Mouse (Mus musculus): Measurements from ENCODE around the gene Aff3. TPM values are rescaled to one million over a fixed set of nuclear protein-coding genes. Genes with fewer than 3 reads are reported as not detected.

The Aff3 gene
- polyA plus RNA-seq, 1 experiment from 2014 or later, result 9.6 TPM

- Histone ChIP-seq H3K36me3 (ENCODE audit: control insufficient read depth, insufficient read depth, low read length) (no peaks in the 10 kb centered on the region), H3K27me3 (ENCODE audit: control insufficient read depth, insufficient read depth, low read depth, low read length) (no peaks in the 10 kb centered on the region), H3K4me2 (ENCODE audit: low read length) (no peak overlapping the region), H3K27ac (ENCODE audit: low read length) (no peak overlapping the region), H3K9ac (ENCODE audit: low read depth, low read length) (no peak overlapping the region), H3K9me3 (replicated peaks; ENCODE audit: control insufficient read depth, low read length, poor library complexity, severe bottlenecking) (no peaks in the 10 kb centered on the region), H3K4me3 (ENCODE audit: low read depth, low read length) (no peak overlapping the region), H3K4me1 (ENCODE audit: control insufficient read depth, insufficient read depth, low read length) (no peaks in the 10 kb centered on the region)
- ATAC-seq, result no peak
- WGBS, result 88% methylated on average over 10 of the region's 10 CpGs
Measured at GRCm38 (mm10) chr1:38683158-38683721, 18.5 kb upstream of the Aff3 start.

DNA sequence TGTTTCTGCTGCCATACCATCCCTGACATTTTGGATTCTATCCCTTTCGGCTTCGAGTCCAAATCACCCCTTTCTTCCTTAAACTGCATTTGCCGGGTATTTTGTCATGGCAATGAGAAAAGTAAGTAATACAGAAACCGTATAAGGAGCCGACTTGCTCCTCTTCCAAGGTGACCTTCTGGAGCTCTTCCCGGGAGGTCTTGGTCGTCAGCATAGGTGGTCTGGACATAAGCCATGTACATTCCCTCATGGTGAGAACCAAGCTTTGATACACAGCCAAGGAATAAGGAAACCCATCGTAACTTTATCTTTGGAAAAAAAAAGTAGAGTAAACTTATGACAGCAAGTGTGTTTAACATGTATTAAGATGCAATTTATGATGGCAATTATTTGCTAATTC is 15.1 kb upstream of the Aff3 start:
- no peaks in the 10 kb centered on the region for H3K27me3 ChIP-seq (ENCODE audit: control insufficient read depth, insufficient read depth, low read depth, low read length)
- 88% methylated on average over 8 of the region's 8 CpGs for WGBS
- H3K4me2 ChIP-seq (ENCODE audit: low read length), result no peak overlapping the region
- no peak overlapping the region for H3K27ac ChIP-seq (ENCODE audit: low read length)
- no peak overlapping the region for H3K4me3 ChIP-seq (ENCODE audit: low read depth, low read length)
- no peak for ATAC-seq
- no peak overlapping the region for H3K9ac ChIP-seq (ENCODE audit: low read depth, low read length)
- no peaks in the 10 kb centered on the region for H3K4me1 ChIP-seq (ENCODE audit: control insufficient read depth, insufficient read depth, low read length)
- no peaks in the 10 kb centered on the region for H3K36me3 ChIP-seq (ENCODE audit: control insufficient read depth, insufficient read depth, low read length)
- no peaks in the 10 kb centered on the region; the same call in 1 of the 2 replicates for H3K9me3 ChIP-seq (replicated peaks; ENCODE audit: control insufficient read depth, low read length, poor library complexity, severe bottlenecking)

DNA sequence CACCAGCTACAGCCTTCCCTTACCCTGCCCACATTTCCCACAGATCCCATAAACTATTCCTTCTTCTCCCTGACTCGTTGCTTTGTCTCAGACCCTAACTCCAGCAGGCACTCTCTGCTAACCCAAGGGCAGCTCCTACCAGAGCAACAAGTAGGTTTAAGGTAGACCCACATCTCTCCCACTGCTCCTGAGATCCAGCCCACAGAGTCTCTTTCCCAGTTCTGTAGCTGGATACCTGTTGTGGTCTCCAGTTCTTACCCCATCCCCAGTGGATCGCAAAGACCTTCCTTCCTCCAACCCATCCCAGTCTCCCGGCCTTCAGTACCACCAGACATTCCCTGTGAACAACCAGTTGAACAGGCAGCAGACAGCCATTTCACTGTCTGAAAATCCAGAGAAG is 7.0 kb upstream of the Aff3 start:
- ATAC-seq, result no peak
- WGBS, result 88% methylated on average over 3 of the region's 3 CpGs

GRCm38 (mm10) chr1:38671019-38671418 is 6.3 kb upstream of the Aff3 start:
- WGBS, result 56% methylated on average over 5 of the region's 5 CpGs

More for the DNA sequence above, 7.0 kb upstream of the Aff3 start:
- Histone ChIP-seq H3K27me3 (ENCODE audit: control insufficient read depth, insufficient read depth, low read depth, low read length) (no peaks in the 10 kb centered on the region), H3K27ac (ENCODE audit: low read length) (no peak overlapping the region), H3K9ac (ENCODE audit: low read depth, low read length) (no peak overlapping the region), H3K36me3 (ENCODE audit: control insufficient read depth, insufficient read depth, low read length) (no peaks in the 10 kb centered on the region), H3K9me3 (replicated peaks; ENCODE audit: control insufficient read depth, low read length, poor library complexity, severe bottlenecking) (no peaks in the 10 kb centered on the region; the same call in 1 of the 2 replicates), H3K4me1 (ENCODE audit: control insufficient read depth, insufficient read depth, low read length) (0 out of 2 replicates have a peak, but pooled peaks cover 3% of the 10 kb centered on the region), H3K4me2 (ENCODE audit: low read length) (no peak overlapping the region), H3K4me3 (ENCODE audit: low read depth, low read length) (no peak overlapping the region)

GRCm38 (mm10) chr1:38668327-38668726 is 3.6 kb upstream of the Aff3 start:
- H3K4me2 ChIP-seq (ENCODE audit: low read length), result no peak overlapping the region
- H3K9ac ChIP-seq (ENCODE audit: low read depth, low read length), result no peak overlapping the region
- H3K27ac ChIP-seq (ENCODE audit: low read length), result no peak overlapping the region
- 0 out of 2 replicates have a peak, but pooled peaks cover 3% of the 10 kb centered on the region for H3K4me1 ChIP-seq (ENCODE audit: control insufficient read depth, insufficient read depth, low read length)
- H3K36me3 ChIP-seq (ENCODE audit: control insufficient read depth, insufficient read depth, low read length), result no peaks in the 10 kb centered on the region
- no peaks in the 10 kb centered on the region for H3K27me3 ChIP-seq (ENCODE audit: control insufficient read depth, insufficient read depth, low read depth, low read length)
- no peaks in the 10 kb centered on the region for H3K9me3 ChIP-seq (replicated peaks; ENCODE audit: control insufficient read depth, low read length, poor library complexity, severe bottlenecking)
- no peak overlapping the region for H3K4me3 ChIP-seq (ENCODE audit: low read depth, low read length)
- WGBS, result 91% methylated on average over 10 of the region's 10 CpGs
- ATAC-seq, result no peak

More at GRCm38 (mm10) chr1:38671019-38671418, 6.3 kb upstream of the Aff3 start:
- H3K9ac ChIP-seq (ENCODE audit: low read depth, low read length), result no peak overlapping the region
- no peak for ATAC-seq
- H3K4me2 ChIP-seq (ENCODE audit: low read length), result no peak overlapping the region
- H3K9me3 ChIP-seq (replicated peaks; ENCODE audit: control insufficient read depth, low read length, poor library complexity, severe bottlenecking), result no peaks in the 10 kb centered on the region
- H3K27me3 ChIP-seq (ENCODE audit: control insufficient read depth, insufficient read depth, low read depth, low read length), result no peaks in the 10 kb centered on the region
- 0 out of 2 replicates have a peak, but pooled peaks cover 3% of the 10 kb centered on the region for H3K4me1 ChIP-seq (ENCODE audit: control insufficient read depth, insufficient read depth, low read length)
- H3K27ac ChIP-seq (ENCODE audit: low read length), result no peak overlapping the region
- H3K36me3 ChIP-seq (ENCODE audit: control insufficient read depth, insufficient read depth, low read length), result no peaks in the 10 kb centered on the region
- H3K4me3 ChIP-seq (ENCODE audit: low read depth, low read length), result no peak overlapping the region

GRCm38 (mm10) chr1:38667892-38668291 is 3.1 kb upstream of the Aff3 start:
- no peaks in the 10 kb centered on the region for H3K9me3 ChIP-seq (replicated peaks; ENCODE audit: control insufficient read depth, low read length, poor library complexity, severe bottlenecking)
- H3K4me1 ChIP-seq (ENCODE audit: control insufficient read depth, insufficient read depth, low read length), result 0 out of 2 replicates have a peak, but pooled peaks cover 3% of the 10 kb centered on the region
- H3K4me2 ChIP-seq (ENCODE audit: low read length), result no peak overlapping the region
- H3K27me3 ChIP-seq (ENCODE audit: control insufficient read depth, insufficient read depth, low read depth, low read length), result no peaks in the 10 kb centered on the region
- ATAC-seq, result no peak
- H3K27ac ChIP-seq (ENCODE audit: low read length), result no peak overlapping the region
- H3K9ac ChIP-seq (ENCODE audit: low read depth, low read length), result no peak overlapping the region
- no peak overlapping the region for H3K4me3 ChIP-seq (ENCODE audit: low read depth, low read length)
- 84% methylated on average over 9 of the region's 9 CpGs for WGBS
- no peaks in the 10 kb centered on the region for H3K36me3 ChIP-seq (ENCODE audit: control insufficient read depth, insufficient read depth, low read length)

DNA sequence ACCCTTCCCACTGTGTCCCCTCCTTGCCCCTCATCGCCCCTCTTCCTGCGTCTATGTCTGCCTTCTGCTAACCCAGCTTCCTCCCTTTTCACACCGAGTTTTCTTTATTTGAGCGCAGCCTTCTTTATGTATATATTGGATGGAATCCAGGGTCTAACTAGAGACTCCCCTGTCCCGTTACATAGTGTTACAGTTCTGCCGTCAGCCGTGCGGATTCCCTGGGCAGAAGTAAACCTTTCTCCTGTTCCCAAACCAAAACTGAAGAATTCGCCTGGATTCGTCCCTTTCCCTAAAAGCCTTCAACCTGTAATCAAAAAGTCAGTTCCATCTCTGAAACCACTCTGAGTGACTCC is 2.0 kb upstream of the Aff3 start:
- Histone ChIP-seq H3K4me1 (ENCODE audit: control insufficient read depth, insufficient read depth, low read length) (0 out of 2 replicates have a peak, but pooled peaks cover 3% of the 10 kb centered on the region), H3K36me3 (ENCODE audit: control insufficient read depth, insufficient read depth, low read length) (no peaks in the 10 kb centered on the region), H3K4me2 (ENCODE audit: low read length) (no peak overlapping the region), H3K9ac (ENCODE audit: low read depth, low read length) (no peak overlapping the region), H3K27ac (ENCODE audit: low read length) (no peak overlapping the region), H3K27me3 (ENCODE audit: control insufficient read depth, insufficient read depth, low read depth, low read length) (no peaks in the 10 kb centered on the region), H3K9me3 (replicated peaks; ENCODE audit: control insufficient read depth, low read length, poor library complexity, severe bottlenecking) (no peaks in the 10 kb centered on the region), H3K4me3 (ENCODE audit: low read depth, low read length) (no peak overlapping the region)
- ATAC-seq, result no peak
- WGBS, result 85% methylated on average over 10 of the region's 10 CpGs

GRCm38 (mm10) chr1:38666111-38666765 is 1.5 kb upstream of the Aff3 start:
- 83% methylated on average over 5 of the region's 5 CpGs for WGBS
- H3K4me2 ChIP-seq (ENCODE audit: low read length), result no peak overlapping the region
- ATAC-seq, result no peak
- H3K4me3 ChIP-seq (ENCODE audit: low read depth, low read length), result no peak overlapping the region
- H3K4me1 ChIP-seq (ENCODE audit: control insufficient read depth, insufficient read depth, low read length), result 0 out of 2 replicates have a peak, but pooled peaks cover 3% of the 10 kb centered on the region
- no peaks in the 10 kb centered on the region for H3K9me3 ChIP-seq (replicated peaks; ENCODE audit: control insufficient read depth, low read length, poor library complexity, severe bottlenecking)
- no peak overlapping the region for H3K27ac ChIP-seq (ENCODE audit: low read length)
- no peak overlapping the region for H3K9ac ChIP-seq (ENCODE audit: low read depth, low read length)
- H3K27me3 ChIP-seq (ENCODE audit: control insufficient read depth, insufficient read depth, low read depth, low read length), result no peaks in the 10 kb centered on the region
- H3K36me3 ChIP-seq (ENCODE audit: control insufficient read depth, insufficient read depth, low read length), result no peaks in the 10 kb centered on the region

DNA sequence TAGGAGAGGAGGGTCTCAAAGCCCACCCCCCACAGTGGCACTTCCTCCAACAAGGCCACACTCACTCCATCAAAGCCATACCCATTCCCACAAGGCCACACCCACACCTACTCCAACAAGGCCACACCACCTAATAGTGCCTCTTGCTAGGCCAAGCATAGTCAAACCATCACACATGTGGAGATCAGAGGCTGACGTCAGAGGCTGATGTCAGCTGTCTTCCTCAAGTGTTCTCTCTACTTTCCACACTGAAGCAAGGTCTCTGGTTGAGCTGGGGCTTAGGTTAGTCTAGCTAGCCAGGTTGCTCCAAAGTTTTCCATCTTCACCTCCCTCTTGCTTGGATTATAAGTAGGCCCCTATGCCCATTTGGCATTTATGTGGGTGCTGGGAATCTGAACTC is 856 bp upstream of the Aff3 start:
- H3K4me2 ChIP-seq (ENCODE audit: low read length), result no peak overlapping the region
- no peaks in the 10 kb centered on the region for H3K9me3 ChIP-seq (replicated peaks; ENCODE audit: control insufficient read depth, low read length, poor library complexity, severe bottlenecking)
- H3K4me1 ChIP-seq (ENCODE audit: control insufficient read depth, insufficient read depth, low read length), result no peaks in the 10 kb centered on the region
- no peaks in the 10 kb centered on the region for H3K36me3 ChIP-seq (ENCODE audit: control insufficient read depth, insufficient read depth, low read length)
- 71% methylated on average over 1 of the region's 1 CpGs for WGBS
- no peak overlapping the region for H3K27ac ChIP-seq (ENCODE audit: low read length)
- H3K4me3 ChIP-seq (ENCODE audit: low read depth, low read length), result no peak overlapping the region
- H3K9ac ChIP-seq (ENCODE audit: low read depth, low read length), result no peak overlapping the region
- no peaks in the 10 kb centered on the region for H3K27me3 ChIP-seq (ENCODE audit: control insufficient read depth, insufficient read depth, low read depth, low read length)
- no peak for ATAC-seq

Data from midbrain, embryonic 16.5 days (tissue).